Mouse (Mus musculus) thymus, adult 2 months (tissue): ENCODE results near the gene Dtx1.

Experiments
- CTCF ChIP-seq: fragments of 200-500 bp; IDR thresholded peaks from 2 replicates; pipeline ENCODE4 v1.5.1; 2012; ENCODE audit warnings: mild to moderate bottlenecking, control low read depth, low read length, moderate library complexity, borderline replicate concordance; ENCODE audit not compliant: control insufficient read depth, poor library complexity, insufficient read depth; ENCODE audit errors: extremely low read depth
- POLR2A ChIP-seq: fragments of 200-500 bp; IDR thresholded peaks from 2 replicates; pipeline ENCODE4 v1.6.1; 2012; ENCODE audit warnings: mild to moderate bottlenecking, low read length, control low read depth, moderate library complexity; ENCODE audit not compliant: control insufficient read depth, poor library complexity, insufficient read depth; ENCODE audit errors: extremely low read depth

GRCm38 (mm10) chr5:120700996-120701790 is 10.5 kb downstream of the Dtx1 start:
- no peak for TF ChIP-seq CTCF
- no peak for TF ChIP-seq POLR2A
